Mouse (Mus musculus) heart, postnatal 0 days (tissue): ENCODE results near the gene Pitx2.

Experiments
- CTCF ChIP-seq: IDR thresholded peaks from 2 replicates; pipeline ENCODE4 v1.5.1; 2016; ENCODE audit warnings: antibody characterized with exemption, control low read depth, low read depth
- EP300 ChIP-seq: IDR thresholded peaks from 2 replicates; pipeline ENCODE4 v1.6.1; 2016; ENCODE audit warnings: antibody characterized with exemption, low read depth

DNA sequence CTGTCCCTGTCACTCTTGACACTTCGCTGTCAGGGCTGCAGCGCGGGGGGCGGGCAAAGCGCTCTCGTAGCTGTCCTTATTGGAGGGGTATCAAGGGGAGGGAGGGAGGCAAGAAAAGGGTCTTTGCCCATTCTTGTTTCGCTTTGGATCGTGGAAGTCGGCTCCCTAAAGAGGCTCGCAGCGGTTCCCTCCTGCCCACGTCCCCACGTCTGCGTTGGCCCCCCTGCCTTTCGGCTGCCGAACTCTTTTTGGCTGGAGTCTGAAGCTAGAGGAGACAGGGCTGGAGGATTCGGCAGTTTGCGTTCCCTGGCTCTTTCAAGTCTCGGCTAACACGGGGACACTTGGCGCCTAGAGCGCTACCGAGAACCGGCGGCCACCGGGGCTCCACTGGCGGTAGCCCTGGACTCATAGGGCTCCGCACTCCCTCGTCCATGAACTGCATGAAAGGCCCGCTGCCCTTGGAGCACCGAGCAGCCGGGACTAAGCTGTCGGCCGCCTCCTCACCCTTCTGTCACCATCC is 14.5 kb downstream of the Pitx2 start:
- TF ChIP-seq CTCF (no peak), EP300 (no peak)
